Mouse (Mus musculus): ENCODE data around the gene Trip4.

Trip4 gene

GRCm38 (mm10) chr9:65834628-65835354, 73.8 kb downstream of the Trip4 start:
- no peak for DNase-seq (ENCODE audit: low spot score in 2 of 2)

GRCm38 (mm10) chr9:65833640-65834039, 75.0 kb downstream of the Trip4 start:
- no peak for DNase-seq (ENCODE audit: low spot score in 2 of 2)

GRCm38 (mm10) chr9:65833230-65833629, 75.4 kb downstream of the Trip4 start:
- DNase-seq (ENCODE audit: low spot score in 2 of 2), result no peak

DNA sequence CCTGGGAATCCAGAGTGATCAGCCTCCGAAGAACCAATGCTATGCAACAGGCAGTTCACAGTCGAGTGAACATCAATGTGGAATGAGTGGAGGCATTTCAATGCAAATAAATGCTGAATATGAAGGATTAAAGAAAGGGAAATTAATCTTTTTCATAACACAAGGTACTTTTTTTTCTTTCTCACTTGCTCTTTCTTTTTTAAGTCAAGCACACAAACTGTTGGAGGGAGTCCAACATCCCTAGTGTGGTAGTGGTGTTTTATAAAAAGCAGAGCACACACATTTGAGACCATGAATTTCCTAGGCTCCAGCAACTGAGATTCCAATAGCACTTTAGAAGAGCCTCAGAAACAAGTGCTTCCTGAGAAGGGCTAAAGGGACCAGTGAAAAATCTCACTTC, 76.6 kb downstream of the Trip4 start:
- no peak for DNase-seq (ENCODE audit: low spot score in 2 of 2)

GRCm38 (mm10) chr9:65831164-65831563, 77.4 kb downstream of the Trip4 start:
- no peak for DNase-seq (ENCODE audit: low spot score in 2 of 2)

DNA sequence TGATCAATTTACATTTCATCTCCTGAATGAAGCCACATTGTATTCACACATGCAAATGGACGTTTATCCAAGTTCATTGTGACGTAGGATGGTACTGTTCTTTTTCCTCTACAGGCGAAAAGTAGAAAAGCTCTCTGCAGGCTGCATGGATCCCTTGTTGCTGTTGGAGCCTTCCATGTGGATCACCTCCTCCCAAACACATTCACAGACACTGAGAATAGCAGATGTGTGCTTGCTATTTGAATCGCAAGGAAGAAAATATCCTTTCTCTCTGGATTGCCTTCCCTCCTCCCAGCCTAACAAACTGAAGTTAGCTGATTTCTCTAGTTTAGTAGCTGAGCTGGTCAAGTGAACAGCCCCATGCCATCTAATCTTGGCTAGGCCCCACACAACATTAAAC, 78.3 kb downstream of the Trip4 start:
- no peak for DNase-seq (ENCODE audit: low spot score in 2 of 2)

DNA sequence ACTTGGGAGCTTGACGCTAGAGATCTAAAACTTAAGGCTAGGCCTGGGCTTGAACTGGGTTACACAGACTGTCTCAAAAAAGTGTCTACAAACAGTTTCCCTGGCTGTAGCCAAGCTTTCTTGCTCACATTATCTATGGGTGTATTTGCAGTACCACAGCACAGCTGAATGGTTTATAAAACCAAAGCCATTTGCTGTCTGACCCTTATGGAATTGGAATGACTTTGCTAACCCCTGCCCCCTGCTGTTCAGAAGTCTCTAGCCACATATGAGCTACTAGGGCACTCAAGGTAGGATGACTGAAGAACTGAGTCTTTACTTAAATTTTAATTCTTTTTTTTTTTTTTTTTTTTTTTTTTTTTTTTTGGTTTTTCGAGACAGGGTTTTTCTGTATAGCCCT, 79.2 kb downstream of the Trip4 start:
- peak; percentile 35 to 43 for DNase-seq (ENCODE audit: low spot score in 2 of 2)

DNA sequence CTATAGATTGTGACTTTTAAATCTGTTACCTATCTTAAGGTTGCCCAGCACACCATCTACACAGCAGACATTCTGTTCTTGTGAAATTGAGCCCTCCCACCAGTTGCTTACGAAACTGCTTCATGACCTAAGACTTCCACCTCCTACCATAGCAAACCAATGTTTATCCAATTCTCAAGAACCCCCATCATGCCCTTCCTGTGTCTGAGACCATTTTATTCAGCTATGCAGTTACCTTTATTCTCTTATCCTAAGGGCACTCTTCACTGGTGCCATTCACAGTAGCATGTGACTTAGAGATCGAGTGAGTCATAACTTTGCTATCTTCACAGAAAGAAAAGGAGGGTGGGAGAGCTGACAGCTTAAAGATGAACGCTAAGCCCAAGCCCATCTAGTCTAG, 80.1 kb downstream of the Trip4 start:
- peak in 1 of 2 experiments; percentile 4 for DNase-seq (ENCODE audit: low spot score in 2 of 2)

- DNase-seq (ENCODE audit: low spot score in 2 of 2), result no peak
Observed at GRCm38 (mm10) chr9:65828016-65828403, 80.6 kb downstream of the Trip4 start.

DNA sequence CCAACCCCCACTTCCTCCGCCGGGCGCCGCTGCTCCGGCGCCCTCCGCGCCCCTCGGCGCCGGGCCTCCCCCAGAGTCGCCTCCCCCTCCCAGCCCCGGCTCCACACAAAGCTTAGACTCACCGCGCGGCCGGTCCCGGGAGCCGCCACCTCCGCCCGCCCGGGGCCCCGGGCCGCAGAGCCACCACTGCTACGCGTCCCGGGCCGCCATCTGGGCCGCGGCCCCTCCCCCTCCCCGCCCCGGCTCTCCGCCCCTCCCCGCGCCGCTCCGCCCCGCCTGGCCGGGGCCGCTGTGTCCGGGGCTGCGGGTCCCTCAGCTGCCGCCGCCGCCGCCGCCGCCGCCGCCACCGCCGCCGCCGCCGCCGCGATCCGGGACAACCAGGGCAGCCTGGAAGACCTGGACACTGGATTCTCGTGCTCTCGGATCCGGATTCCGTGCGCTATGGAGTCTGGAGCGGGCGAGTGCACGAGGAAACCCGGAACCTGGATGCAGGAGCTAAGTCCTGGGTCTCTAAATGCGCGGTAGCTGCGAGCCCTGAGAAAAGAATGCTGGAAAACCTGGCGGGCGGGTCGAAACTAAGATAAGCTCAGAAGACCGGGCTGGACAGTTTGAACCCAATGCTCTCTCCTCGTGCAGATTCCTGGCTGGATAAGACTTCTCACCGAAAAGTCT, 81.1 kb downstream of the Trip4 start, which contains the start of gene Zfp609:
Gene Zfp609, minus strand, starts transcription at position 221 of the 672 bp plus-strand sequence.
- peak; percentile 93 to 95 for DNase-seq (ENCODE audit: low spot score in 2 of 2)

- peak; percentile 47 to 55 for DNase-seq (ENCODE audit: low spot score in 2 of 2)
Observed at GRCm38 (mm10) chr9:65826588-65827343, 81.8 kb downstream of the Trip4 start.

DNA sequence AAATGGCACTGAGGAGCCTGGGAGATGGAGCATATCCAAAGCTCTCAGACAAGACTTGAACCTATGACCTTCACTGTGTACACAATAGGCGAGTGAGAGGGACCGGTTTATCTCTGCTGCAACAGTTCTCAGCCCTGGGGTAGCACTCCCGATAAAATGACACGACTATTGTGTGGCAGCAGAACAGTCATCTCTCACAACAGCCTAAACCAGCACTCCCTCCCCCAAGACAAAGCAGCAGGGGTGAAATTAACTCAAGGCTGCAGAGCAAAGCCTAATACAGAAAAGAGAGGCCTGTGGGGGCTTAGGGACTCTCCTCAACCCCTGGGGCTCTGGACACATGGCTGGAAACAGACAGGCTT, 82.4 kb downstream of the Trip4 start:
- no peak for DNase-seq (ENCODE audit: low spot score in 2 of 2)

DNA sequence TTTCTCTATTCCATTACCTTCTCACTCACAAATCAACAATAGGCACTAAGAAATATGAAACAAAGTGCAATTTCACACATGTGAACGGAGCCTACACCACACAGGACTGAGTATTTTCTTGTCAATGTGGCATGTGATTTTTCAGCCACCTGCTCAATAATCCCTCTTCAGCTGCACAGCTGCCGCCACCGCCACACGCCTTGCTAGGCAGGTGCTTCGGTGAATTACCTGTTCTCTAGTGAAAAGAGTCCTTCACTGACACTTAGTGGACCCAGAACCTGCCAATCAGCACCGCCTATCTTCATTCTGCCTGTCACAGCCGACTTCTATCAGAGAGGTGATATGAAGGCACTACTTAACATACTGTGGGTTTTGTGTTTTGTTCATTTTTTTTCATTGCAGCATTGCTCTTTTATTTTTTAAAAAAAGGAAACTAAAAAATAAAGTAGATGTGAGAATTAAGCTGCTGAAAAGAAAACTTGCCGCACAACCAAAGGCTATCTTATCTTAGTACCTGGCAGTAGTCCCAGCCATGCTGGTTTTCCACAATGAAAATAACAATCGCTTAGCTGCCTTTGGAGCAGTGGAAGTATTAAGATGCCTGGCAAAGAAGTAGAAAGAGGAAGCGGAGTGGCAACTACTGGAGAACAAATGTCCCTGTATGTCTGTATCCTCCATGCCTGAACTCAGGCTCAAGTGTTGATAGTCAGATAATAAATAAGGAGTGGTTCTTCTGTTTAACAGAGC, 84.7 kb downstream of the Trip4 start:
- peak in 1 of 2 experiments; percentile 5 for DNase-seq (ENCODE audit: low spot score in 2 of 2)

GRCm38 (mm10) chr9:65822011-65822410, 86.6 kb downstream of the Trip4 start:
- no peak for DNase-seq (ENCODE audit: low spot score in 2 of 2)

DNA sequence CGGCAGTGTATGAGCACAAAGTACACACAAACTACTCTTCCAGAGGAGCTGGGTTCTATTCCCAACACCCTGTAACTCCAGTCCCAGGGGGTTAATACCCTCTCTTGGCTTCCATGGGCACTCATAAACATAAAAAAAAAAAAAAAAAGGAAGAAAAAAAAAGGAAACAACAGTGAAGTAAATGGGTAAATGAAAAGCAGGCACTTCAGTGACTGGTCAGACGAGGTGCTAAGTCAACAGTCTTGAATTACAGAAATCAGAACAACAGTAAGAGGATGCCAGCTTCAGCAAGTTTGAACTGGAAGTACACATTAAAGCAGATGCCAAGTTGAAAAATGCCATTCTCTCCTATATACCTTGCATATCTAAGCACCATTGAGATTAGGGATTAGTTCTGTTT, 88.3 kb downstream of the Trip4 start:
- DNase-seq (ENCODE audit: low spot score in 2 of 2), result no peak

DNA sequence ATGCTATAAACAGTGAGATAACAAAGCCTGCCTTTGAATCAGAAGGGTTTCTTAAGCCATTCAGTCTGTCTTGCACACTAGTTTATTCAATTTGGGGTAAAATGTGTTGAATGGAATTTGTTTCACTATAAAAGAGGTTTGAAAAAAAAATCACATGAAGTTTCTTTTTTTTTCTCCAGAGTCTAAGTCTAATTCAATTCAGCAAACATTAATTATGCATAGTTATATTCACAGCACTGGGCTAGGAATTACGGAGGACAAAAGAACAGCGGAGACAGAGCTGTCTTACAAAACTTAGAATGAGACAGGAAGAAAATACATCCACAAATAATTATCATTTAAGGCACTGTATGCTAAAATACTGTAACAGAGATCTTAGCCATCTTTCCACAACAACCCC, 90.2 kb downstream of the Trip4 start:
- no peak for DNase-seq (ENCODE audit: low spot score in 2 of 2)

GRCm38 (mm10) chr9:65812841-65813240, 95.8 kb downstream of the Trip4 start:
- no peak for DNase-seq (ENCODE audit: low spot score in 2 of 2)

- DNase-seq (ENCODE audit: low spot score in 2 of 2), result no peak
Observed at GRCm38 (mm10) chr9:65811784-65812183, 96.8 kb downstream of the Trip4 start.

GRCm38 (mm10) chr9:65807818-65808217, 100.8 kb downstream of the Trip4 start:
- DNase-seq (ENCODE audit: low spot score in 2 of 2), result no peak

GRCm38 (mm10) chr9:65807251-65807650, 101.3 kb downstream of the Trip4 start:
- DNase-seq (ENCODE audit: low spot score in 2 of 2), result peak in 1 of 2 experiments; percentile 60

DNA sequence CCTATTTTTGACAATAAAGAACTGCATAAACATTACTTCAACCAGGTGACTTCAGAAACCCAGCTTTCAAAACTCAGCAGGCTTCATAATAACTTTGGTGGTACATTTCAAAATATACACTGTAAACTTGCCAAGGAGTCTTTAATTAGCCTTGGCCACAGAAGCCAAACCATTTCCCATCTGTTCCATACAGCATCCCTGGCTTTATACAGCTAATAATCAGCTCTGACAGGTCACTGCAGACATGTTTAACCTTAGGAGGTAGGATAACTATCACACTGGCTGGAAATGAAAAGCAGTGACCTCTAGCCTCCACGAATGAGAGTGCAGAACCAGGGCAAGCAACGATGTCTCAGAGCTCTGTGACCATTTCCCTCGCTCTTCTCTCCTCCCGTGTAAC, 108.8 kb downstream of the Trip4 start:
- no peak for DNase-seq (ENCODE audit: low spot score in 2 of 2)

DNA sequence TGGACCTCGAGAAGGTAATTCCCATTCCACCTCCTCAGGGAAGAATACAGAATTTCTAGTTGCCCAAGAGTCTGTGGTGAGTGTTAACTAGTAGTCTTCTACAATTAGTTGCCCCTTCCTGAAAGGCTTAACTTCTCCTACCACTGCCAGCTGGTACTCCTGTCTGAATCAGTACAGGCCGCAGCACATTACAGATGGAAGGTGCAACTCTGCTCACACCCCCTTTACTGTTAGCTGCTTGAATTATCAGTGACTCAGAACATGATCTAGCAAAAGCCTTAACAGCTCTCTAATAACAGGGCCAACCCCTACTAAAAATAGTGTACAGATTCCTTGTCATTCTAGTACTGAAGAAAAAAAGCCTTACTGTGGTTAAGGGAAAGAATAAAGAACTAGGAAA, 112.9 kb downstream of the Trip4 start:
- no peak for DNase-seq (ENCODE audit: low spot score in 2 of 2)
